Mouse (Mus musculus) lung, postnatal 0 days (tissue): ENCODE measurements around the gene Cyp11a1. TPM values are rescaled to one million over a fixed set of nuclear protein-coding genes. Genes with fewer than 3 reads are reported as not detected.

Experiments used
- ATAC-seq: fragments of 200-750 bp; cut with Nextera tagmentation; 2 replicates; pipeline ENCODE4 v1.8.0; 2017; ENCODE audit warnings: moderate library complexity
- DNase-seq: peaks from one replicate; pipeline ENCODE4 v3.0.0-alpha.2; 2016; ENCODE audit warnings: low spot score
- H3K27ac ChIP-seq: fragments of 300-500 bp; sonication (generic); 2 replicates; pipeline ENCODE4 v1.5.1; 2014; ENCODE audit warnings: antibody characterized with exemption, mild to moderate bottlenecking, low read length, mixed read lengths
- H3K27me3 ChIP-seq: fragments of 300-500 bp; sonication (generic); replicated peaks from 2 replicates; pipeline ENCODE4 v1.6.1; 2014; ENCODE audit warnings: low read length, mixed read lengths; ENCODE audit not compliant: insufficient read depth
- H3K36me3 ChIP-seq: fragments of 300-500 bp; sonication (generic); 2 replicates; pipeline ENCODE4 v1.6.1; 2014; ENCODE audit warnings: low read length, mixed read lengths; ENCODE audit not compliant: insufficient read depth
- H3K4me1 ChIP-seq: fragments of 300-500 bp; sonication (generic); 2 replicates; pipeline ENCODE4 v1.6.1; 2014; ENCODE audit warnings: antibody characterized with exemption, low read depth, low read length, mixed read lengths; ENCODE audit not compliant: insufficient read depth
- H3K4me2 ChIP-seq: fragments of 300-500 bp; sonication (generic); replicated peaks from 2 replicates; pipeline ENCODE4 v1.6.1; 2014; ENCODE audit warnings: low read depth, mild to moderate bottlenecking, low read length, moderate library complexity, mixed read lengths
- H3K4me3 ChIP-seq: fragments of 300-500 bp; sonication (generic); 2 replicates; pipeline ENCODE4 v1.5.1; 2014; ENCODE audit warnings: low read depth, low read length
- H3K9ac ChIP-seq: fragments of 300-500 bp; sonication (generic); replicated peaks from 2 replicates; pipeline ENCODE4 v1.6.1; 2014; ENCODE audit warnings: low read depth, mild to moderate bottlenecking
- H3K9me3 ChIP-seq: fragments of 300-500 bp; sonication (generic); 2 replicates; pipeline ENCODE4 v1.6.1; 2016; ENCODE audit warnings: low read length, mixed read lengths
- CTCF ChIP-seq: IDR thresholded peaks from 2 replicates; pipeline ENCODE4 v1.5.1; 2016; ENCODE audit warnings: antibody characterized with exemption, mild to moderate bottlenecking
- EP300 ChIP-seq: IDR thresholded peaks from 2 replicates; pipeline ENCODE4 v1.6.1; 2016; ENCODE audit warnings: antibody characterized with exemption, mild to moderate bottlenecking, control low read depth
- WGBS: fragments of 180-500 bp; shearing (Covaris S2); extraction: QIAGEN DNeasy Blood & Tissue Kit; methylation state at CpG from one replicate; pipeline ENCODE4 v1.1.7; 2014; 5-methylcytosine and 5-hydroxymethylcytosine counted together
- polyA plus RNA-seq: library from polyadenylated mRNA; unstranded; fragments of >200 nt; fragmentation: Nextera tagmentation; extraction: Ambion mirVana; gene quantifications from 2 replicates; pipeline ENCODE4 v1.2.1, GENCODE M21; 2015

The Cyp11a1 gene
- polyA plus RNA-seq, 1 experiment from 2014 or later = 1.2 TPM

DNA sequence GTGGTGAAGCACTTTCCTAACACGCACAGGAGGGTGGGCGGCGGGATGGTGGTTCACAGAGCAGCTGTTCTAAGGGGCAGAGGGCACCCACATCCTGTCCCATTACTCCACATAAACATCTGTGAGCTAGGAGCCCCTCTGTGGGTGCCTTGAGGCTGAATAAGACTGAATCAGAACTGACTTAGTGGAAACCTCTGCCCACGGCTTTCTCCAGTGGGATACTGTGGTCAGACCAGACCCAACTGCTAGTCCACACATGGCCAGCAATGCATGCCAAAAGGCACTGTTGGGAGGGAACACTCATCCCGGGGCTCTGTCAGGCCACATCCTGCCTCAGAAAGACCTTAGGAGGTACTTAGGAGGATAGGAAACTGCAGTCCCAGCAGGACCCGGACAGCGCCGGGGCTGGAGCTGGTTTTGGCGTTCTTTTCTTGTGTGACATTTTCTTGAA lies 34.0 kb upstream of the Cyp11a1 start:
- ATAC-seq = no peak
- Histone ChIP-seq H3K9me3 (no peaks in the 10 kb centered on the region), H3K36me3 (no peaks in the 10 kb centered on the region), H3K4me2 (no peak overlapping the region), H3K27me3 (no peaks in the 10 kb centered on the region), H3K4me1 (peaks cover 5% of the 10 kb centered on the region; the same call in 1 of the 2 replicates), H3K4me3 (no peak overlapping the region), H3K9ac (no peak overlapping the region), H3K27ac (peak overlapping the region; percentile 71)
- DNase-seq = no peak
- 44% methylated on average over 9 of the region's 9 CpGs for WGBS
- TF ChIP-seq EP300 = no peak
- no peak for TF ChIP-seq CTCF

DNA sequence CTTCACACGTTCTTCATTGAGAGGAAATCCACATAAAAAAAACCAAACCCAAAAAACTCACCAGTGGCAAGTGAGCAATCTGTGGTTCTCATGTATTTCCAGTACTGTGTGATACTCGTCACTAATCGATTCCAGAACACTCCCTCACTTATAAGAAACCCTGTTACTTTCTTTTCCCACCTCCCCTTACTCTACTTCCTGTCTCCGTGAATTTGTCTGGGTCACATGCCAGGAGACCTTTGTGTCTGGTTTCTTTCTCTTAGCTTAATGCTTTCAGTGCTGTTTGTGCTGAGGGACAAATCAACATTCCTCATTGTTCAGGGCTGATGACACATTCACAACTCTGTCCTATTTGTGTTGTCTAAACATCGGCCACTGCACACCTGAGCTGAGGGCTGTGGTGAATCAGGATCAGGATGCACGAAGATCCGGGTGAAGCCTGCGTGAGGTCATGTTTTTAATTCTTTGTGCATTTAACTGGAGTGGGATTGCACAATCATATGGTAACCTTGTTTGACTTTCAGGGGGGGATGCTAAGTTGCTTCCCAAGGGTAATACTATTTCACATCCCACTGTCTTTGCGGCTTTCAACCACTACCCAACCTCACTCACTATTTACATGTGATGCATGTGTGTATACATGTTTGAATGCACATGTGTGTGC lies 33.3 kb upstream of the Cyp11a1 start:
- ATAC-seq = no peak
- TF ChIP-seq CTCF (no peak), EP300 (0 out of 2 replicates have a peak, but pooled peaks have one; percentile 21)
- peak; percentile 27 for DNase-seq
- H3K4me2 ChIP-seq = no peak overlapping the region
- H3K27ac ChIP-seq = peak overlapping the region; percentile 71
- WGBS = 38% methylated on average over 9 of the region's 9 CpGs
- no peaks in the 10 kb centered on the region for H3K9me3 ChIP-seq
- H3K36me3 ChIP-seq = no peaks in the 10 kb centered on the region
- peaks cover 5% of the 10 kb centered on the region; the same call in 1 of the 2 replicates for H3K4me1 ChIP-seq
- no peaks in the 10 kb centered on the region for H3K27me3 ChIP-seq
- H3K4me3 ChIP-seq = no peak overlapping the region
- H3K9ac ChIP-seq = no peak overlapping the region

- ATAC-seq = no peak
- no peak overlapping the region for H3K4me3 ChIP-seq
- DNase-seq = no peak
- H3K9ac ChIP-seq = no peak overlapping the region
- H3K9me3 ChIP-seq = no peaks in the 10 kb centered on the region
- no peak overlapping the region for H3K27ac ChIP-seq
- no peak overlapping the region for H3K4me2 ChIP-seq
- TF ChIP-seq CTCF (no peak), EP300 (no peak)
- no peaks in the 10 kb centered on the region for H3K36me3 ChIP-seq
- H3K4me1 ChIP-seq = peaks cover 5% of the 10 kb centered on the region; the same call in 1 of the 2 replicates
- H3K27me3 ChIP-seq = no peaks in the 10 kb centered on the region
- WGBS = 75% methylated on average over 6 of the region's 6 CpGs
Observed at GRCm38 (mm10) chr9:57973440-57974066, 32.7 kb upstream of the Cyp11a1 start.

DNA sequence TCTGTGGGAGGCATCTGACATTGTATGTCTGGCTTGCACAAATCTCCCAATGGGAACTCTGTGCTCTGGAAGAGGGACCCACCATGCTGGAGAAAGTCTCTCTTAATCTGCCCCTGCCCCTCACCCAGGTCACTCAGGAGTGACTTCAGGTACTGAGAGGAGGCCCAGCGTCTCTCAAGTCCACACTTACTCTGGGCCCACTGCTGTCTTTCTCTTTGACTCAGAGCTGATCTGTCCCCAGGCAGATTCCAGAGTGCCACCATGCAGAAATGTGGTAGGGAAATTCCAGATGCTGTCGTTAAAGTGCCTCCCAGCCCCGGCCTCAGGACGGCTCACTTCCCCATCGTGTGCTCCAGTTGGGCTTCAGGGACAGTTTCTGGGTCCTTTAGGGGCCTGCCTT lies 32.0 kb upstream of the Cyp11a1 start:
- Histone ChIP-seq H3K4me2 (no peak overlapping the region), H3K27ac (no peak overlapping the region), H3K4me1 (peaks cover 5% of the 10 kb centered on the region; the same call in 1 of the 2 replicates), H3K4me3 (no peak overlapping the region), H3K27me3 (no peaks in the 10 kb centered on the region), H3K9ac (no peak overlapping the region), H3K9me3 (no peaks in the 10 kb centered on the region), H3K36me3 (no peaks in the 10 kb centered on the region)
- no peak for TF ChIP-seq CTCF
- TF ChIP-seq EP300 = no peak
- DNase-seq (no peak), ATAC-seq (no peak)
- 55% methylated on average over 5 of the region's 5 CpGs for WGBS

- Histone ChIP-seq H3K36me3 (no peaks in the 10 kb centered on the region), H3K9ac (no peak overlapping the region), H3K4me2 (no peak overlapping the region), H3K4me1 (no peaks in the 10 kb centered on the region), H3K9me3 (no peaks in the 10 kb centered on the region), H3K27me3 (no peaks in the 10 kb centered on the region), H3K27ac (no peak overlapping the region), H3K4me3 (no peak overlapping the region)
- WGBS = 70% methylated on average over 5 of the region's 5 CpGs
- TF ChIP-seq CTCF = no peak
- TF ChIP-seq EP300 = no peak
- DNase-seq (no peak), ATAC-seq (no peak)
Observed at GRCm38 (mm10) chr9:57975200-57975821, 30.9 kb upstream of the Cyp11a1 start.

DNA sequence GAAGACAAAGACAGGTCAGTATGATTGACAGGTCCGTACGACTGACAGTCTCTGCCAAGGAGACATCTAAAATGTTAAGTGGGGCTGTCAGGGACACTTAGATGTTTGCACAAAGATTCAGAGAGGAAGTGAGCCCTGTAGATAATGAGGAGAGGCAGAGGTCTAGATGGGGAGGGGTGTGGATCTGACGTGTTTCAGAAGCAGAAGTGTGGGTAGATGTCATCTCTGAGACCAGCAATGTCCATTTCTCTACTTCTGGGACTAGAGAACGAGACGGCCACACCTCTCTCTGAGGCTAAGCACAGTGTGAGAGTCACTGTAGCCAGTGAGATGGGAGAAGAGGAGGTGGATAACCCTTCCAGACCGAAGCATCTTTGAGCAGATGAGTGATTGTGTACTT lies 28.2 kb upstream of the Cyp11a1 start:
- no peaks in the 10 kb centered on the region for H3K36me3 ChIP-seq
- no peak overlapping the region for H3K9ac ChIP-seq
- H3K4me3 ChIP-seq = no peak overlapping the region
- no peaks in the 10 kb centered on the region for H3K4me1 ChIP-seq
- H3K4me2 ChIP-seq = no peak overlapping the region
- WGBS = 46% methylated on average over 6 of the region's 6 CpGs
- H3K9me3 ChIP-seq = no peaks in the 10 kb centered on the region
- H3K27me3 ChIP-seq = no peaks in the 10 kb centered on the region
- ATAC-seq = no peak
- H3K27ac ChIP-seq = no peak overlapping the region
- TF ChIP-seq CTCF = no peak
- no peak for TF ChIP-seq EP300
- DNase-seq = no peak
